Mouse (Mus musculus) c-Kit-positive CD71-negative TER-119-negative erythroid progenitor cells, embryonic 14.5 days (primary cell): ENCODE results near the gene 2310057J18Rik.
"Not testable (repeated sequence)": the region's sequence is repeated elsewhere in the genome, so short reads cannot be mapped to it uniquely, and the experiment has no call there.

ENCODE experiments used
- DNase-seq: peaks from one replicate; pipeline ENCODE4 v3.0.0-alpha.2; 2013; ENCODE audit warnings: low read depth

The 2310057J18Rik gene

GRCm38 (mm10) chr10:28986203-28986602 is at the start of gene 2310057J18Rik:
Gene 2310057J18Rik, minus strand, starts transcription at chr10:28986303.
- no peak for DNase-seq

- not testable (repeated sequence) for DNase-seq
These were observed 43.9 kb upstream of the 2310057J18Rik start for GRCm38 (mm10) chr10:29029960-29030359.

- DNase-seq = no peak
These were observed 33.6 kb upstream of the 2310057J18Rik start for GRCm38 (mm10) chr10:29019496-29020270.

- DNase-seq = no peak
These were observed 11.7 kb upstream of the 2310057J18Rik start for GRCm38 (mm10) chr10:28997776-28998175.

- DNase-seq = no peak
These were observed 2.9 kb upstream of the 2310057J18Rik start for GRCm38 (mm10) chr10:28988990-28989389.

GRCm38 (mm10) chr10:28968189-28968588 is 17.9 kb downstream of the 2310057J18Rik start:
- DNase-seq = no peak

GRCm38 (mm10) chr10:28955138-28955537 is 31.0 kb downstream of the 2310057J18Rik start:
- DNase-seq = peak; percentile 49

- DNase-seq = no peak
These were observed 31.6 kb downstream of the 2310057J18Rik start for GRCm38 (mm10) chr10:28954515-28954914.
